Mouse (Mus musculus) fibroblast of lung, adult 2 months (primary cell): ENCODE measurements around the gene Esrrg.

Experiments used
- DNase-seq: peaks from one replicate; pipeline ENCODE4 v3.0.0-alpha.2; 2011; ENCODE audit warnings: low read depth

The Esrrg gene

DNA sequence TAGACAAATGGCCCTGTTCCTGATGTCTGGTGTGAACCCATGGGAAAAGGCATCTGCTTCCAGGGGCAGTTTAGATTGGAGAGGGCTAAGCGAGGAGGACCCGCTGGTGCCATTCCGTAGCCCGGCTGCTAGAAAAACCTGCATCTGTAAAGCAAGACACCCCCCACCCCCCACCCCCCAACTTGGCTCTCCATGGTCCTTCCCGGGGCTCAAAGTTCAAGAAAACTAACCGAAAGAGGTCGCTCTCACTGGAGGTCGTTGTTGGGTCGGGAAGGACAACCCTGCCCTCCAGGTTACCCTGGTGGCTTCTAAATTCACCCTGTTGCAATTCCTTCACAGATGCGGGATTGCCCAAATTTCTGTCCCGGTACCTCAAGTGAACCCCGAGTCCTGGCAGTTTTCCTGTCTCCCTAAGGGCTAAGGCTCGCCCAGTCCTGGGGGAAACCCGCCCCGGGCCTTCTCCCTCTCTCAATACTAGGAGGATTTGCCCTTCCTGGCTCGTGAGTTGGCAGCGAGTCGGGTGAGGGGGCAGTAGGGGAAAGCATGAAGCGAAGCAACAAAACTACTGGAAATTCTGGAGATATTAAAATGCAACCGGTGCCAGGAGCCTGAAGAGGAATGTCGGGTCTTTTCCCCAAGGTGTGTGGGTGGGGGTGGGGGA is at the start of gene Esrrg:
Esrrg (plus strand) TSS at position 531 of the 661 bp plus-strand sequence.
- DNase-seq, result no peak

- no peak for DNase-seq
These were observed 24.6 kb upstream of the Esrrg start for GRCm38 (mm10) chr1:187583982-187584381.

GRCm38 (mm10) chr1:187586541-187587075 is 22.0 kb upstream of the Esrrg start:
- DNase-seq, result no peak

DNA sequence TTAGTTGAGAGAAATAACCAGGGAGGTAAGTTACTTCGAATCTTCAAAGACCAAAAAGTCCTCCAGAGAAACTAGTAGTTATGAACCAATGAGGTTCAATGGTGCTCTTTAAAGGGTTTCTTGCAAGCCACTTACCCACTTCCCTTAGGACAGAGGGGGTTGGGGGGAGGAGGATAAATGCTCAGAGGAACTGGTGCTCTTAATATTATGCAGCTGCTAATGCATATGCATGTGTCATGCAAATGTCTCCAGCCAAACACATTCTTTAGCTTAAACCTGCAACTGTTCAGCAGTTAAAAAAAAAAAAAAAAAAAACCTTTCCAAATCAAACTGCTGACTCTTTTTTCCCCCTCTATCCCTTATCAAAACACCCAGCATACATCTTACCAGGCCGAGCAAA is 5.6 kb upstream of the Esrrg start:
- DNase-seq, result no peak

GRCm38 (mm10) chr1:187604063-187604484 is 4.5 kb upstream of the Esrrg start:
- DNase-seq, result no peak

DNA sequence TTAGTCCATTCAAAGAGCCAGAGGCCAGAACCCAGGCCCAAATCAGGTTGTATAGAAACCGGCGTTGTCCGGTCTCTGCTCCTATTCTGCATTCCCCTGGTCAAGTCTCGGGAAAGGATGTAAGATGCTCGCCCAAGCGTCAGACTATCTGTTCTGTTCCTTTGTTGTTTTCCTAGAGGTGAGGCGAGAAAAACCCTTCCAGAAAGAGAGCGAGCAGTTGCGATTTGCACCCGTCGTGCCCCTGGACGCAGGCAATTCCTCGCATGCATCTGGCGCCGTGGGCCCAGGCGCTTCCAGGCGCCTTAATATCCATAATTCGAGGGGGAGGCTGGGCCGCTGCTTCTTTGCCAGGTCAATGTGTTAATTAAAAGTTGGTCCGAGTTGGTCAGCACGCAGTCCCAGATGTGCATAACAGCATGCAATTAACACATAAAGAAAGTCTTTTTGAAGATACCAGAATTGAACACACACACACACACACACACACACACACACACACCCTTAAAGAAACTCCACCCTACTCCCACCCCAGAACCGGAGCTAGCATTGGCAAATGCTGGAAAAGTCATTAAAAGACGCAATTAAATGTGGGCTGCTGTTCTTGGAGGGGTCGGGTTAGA is 3.8 kb upstream of the Esrrg start:
- DNase-seq, result no peak

GRCm38 (mm10) chr1:187605391-187606270 is 3.0 kb upstream of the Esrrg start:
- DNase-seq, result no peak

DNA sequence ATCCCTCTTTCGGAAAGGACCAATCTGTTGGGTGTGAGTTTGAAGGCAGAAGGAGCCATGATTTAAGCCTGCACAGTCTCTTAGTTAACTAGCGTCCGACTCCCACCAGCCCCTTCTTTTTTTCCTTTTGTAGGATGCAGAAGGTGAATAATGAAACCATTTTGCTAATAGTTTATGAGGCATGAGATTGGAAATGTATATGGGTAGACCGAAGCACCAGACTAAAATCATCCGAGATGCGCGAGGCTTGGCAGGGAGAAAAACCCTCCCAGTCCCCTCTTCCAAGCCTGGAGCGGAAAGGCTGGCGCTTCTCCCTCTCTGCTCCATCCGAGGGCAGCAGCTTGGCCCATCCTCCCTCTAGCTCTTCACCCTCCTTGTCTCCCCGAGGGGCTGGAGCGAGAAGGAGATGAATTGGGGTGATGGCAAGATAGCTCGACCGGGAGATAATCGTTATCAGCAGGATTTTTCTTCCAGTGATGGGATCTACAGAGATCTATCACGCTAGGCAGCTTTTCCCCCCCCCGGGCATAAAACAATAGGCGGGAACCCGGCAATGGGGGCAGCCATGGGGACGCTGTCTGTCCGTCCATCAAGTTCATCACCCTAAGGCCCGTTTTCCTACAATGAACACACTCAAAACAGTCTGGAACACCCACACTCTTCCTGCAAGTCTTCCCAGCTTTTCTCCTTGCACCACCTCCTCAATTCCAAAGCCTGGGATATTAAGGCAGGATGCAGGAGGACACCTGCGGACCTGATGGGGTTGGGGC is 2.1 kb upstream of the Esrrg start:
- DNase-seq, result no peak

DNA sequence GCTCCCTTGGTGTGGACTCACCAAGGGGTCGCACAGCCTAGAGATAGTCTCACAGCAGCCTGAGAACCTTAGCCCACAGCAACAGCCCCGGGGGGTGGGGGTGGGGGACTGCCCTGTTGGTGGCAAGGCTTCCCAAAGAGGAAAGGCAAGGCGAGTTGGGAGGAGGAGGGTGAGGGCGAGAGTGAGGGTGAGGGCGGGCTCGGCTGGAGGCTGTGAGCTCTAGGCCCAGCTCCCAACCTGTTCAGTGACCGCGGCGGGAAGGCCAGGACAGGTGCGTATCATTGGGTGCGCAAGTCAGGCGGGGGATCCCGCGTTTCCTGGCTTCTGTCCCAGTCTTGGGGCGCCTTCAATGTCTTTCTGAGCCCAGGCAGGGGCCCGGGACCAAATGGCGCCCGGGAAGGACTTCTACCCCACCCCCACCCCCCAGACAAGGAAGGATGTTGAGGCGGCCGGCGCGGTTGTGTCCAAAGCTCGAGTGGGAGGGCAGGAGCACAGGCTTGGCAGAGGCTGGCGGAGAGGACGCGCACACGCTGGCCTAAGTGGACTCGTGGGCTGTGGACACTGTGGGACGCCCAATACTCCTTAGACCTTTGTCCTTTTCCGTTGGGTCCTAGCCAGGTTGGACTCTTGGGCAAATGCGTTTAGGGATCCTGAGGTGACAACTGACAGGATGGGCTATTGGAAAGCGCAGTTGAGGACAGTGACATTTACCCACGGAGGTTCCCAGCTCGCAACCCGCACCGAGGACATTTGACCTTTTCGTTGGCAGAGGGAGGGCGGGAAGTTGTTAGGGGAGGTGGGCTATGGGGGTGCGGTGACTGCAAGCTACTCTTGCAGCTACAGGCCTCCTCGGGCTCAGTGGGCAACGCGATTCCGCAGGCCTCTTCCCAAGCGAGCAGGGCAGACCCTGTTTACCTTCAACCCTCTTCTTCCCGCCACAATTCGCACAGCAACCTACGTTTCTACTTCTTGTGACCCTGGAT is 1.2 kb upstream of the Esrrg start:
- no peak for DNase-seq

GRCm38 (mm10) chr1:187609021-187609852 is 646 bp downstream of the Esrrg start:
- no peak for DNase-seq

DNA sequence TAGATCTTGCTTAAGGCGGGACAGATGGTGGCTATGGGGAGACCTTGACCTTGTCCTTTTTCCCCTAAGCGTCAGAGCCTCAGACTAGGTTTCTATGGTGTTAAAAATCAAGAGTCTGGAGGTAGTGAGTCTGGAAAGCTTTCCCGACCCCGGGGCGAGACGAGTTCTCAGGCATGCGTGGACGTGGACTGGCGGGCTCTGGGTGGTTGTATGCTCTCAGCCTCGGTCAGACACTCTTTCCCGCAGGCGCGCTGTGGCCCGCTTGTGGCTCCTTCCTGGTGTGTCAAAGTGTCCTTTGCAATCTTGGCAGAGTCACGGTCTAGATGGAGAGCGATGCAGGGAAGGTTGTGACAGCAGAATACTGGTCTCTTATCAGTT is 1.3 kb downstream of the Esrrg start:
- DNase-seq, result no peak

GRCm38 (mm10) chr1:187610336-187610948 is 1.9 kb downstream of the Esrrg start:
- DNase-seq, result no peak

GRCm38 (mm10) chr1:187611925-187612324 is 3.3 kb downstream of the Esrrg start:
- DNase-seq, result no peak

GRCm38 (mm10) chr1:187613277-187613676 is 4.7 kb downstream of the Esrrg start:
- DNase-seq, result no peak

DNA sequence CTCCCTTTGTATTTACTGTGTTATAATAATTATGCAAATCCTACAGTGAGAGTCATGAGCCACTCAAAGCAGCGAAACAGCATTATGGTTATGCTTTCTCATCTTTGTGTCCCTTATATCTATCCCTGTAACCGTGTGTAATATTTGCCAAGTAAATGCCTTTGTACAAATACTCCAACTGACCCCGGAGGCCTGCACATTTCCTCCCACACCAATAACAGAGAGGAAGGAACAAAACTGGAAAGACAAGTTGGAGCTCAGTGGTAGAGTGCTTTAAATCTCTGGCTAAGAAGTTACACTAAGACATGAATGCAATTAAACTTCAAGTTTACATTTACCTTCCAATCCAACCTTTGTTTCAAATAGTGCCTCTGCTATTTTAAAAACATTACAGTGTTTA is 15.4 kb downstream of the Esrrg start:
- DNase-seq, result no peak

- no peak for DNase-seq
These were observed 21.8 kb downstream of the Esrrg start for GRCm38 (mm10) chr1:187630361-187630760.

DNA sequence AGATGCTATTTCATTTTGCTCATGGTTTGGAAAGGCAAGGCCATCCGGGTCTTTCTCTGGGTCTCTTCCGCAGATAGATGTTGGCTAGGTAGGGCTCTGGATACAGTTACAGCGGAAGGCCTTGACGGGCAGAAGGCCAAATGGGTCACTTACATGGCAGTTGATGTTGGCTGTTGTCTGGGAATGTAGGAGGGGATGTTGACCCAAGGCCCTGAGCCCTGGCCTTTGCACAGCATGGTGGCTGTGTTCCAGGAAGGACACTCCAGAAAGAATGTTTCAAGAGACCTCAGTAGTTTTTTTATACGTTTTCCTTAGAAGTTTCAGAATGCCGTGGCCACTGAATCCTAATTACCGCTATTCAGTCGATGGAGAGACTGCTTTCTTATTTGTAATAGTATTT is 22.9 kb downstream of the Esrrg start:
- no peak for DNase-seq

- DNase-seq, result no peak
These were observed 36.7 kb downstream of the Esrrg start for GRCm38 (mm10) chr1:187645258-187645657.

- DNase-seq, result no peak
These were observed 40.0 kb downstream of the Esrrg start for GRCm38 (mm10) chr1:187648551-187648950.
